Mouse (Mus musculus): ENCODE data around the gene Ranbp9.

The Ranbp9 gene

GRCm38 (mm10) chr13:43364985-43365824, 115.9 kb downstream of the Ranbp9 start, which contains the start of gene Sirt5:
Gene Sirt5, plus strand, starts transcription at chr13:43365496.
- DNase-seq (ENCODE audit: low spot score): peak; percentile 88

GRCm38 (mm10) chr13:43362353-43362752, 118.7 kb downstream of the Ranbp9 start:
- no peak for DNase-seq (ENCODE audit: low spot score)

- DNase-seq (ENCODE audit: low spot score): no peak
These were observed 120.5 kb downstream of the Ranbp9 start for GRCm38 (mm10) chr13:43360534-43360933.

GRCm38 (mm10) chr13:43356346-43357125, 124.5 kb downstream of the Ranbp9 start:
- DNase-seq (ENCODE audit: low spot score): no peak

GRCm38 (mm10) chr13:43354362-43354761, 126.7 kb downstream of the Ranbp9 start:
- DNase-seq (ENCODE audit: low spot score): no peak

- no peak for DNase-seq (ENCODE audit: low spot score)
These were observed 127.7 kb downstream of the Ranbp9 start for GRCm38 (mm10) chr13:43353356-43353755.
